Mouse (Mus musculus) ES-E14 (cell line): Measurements from ENCODE around the gene Spats2l.

Experiments
- CHD2 ChIP-seq: IDR thresholded peaks from 2 replicates; pipeline ENCODE4 v1.6.1; 2014; ENCODE audit warnings: mild to moderate bottlenecking, low read depth, low read length, inconsistent platforms
- MAFK ChIP-seq: IDR thresholded peaks from 2 replicates; pipeline ENCODE4 v1.6.1; 2014; ENCODE audit warnings: mild to moderate bottlenecking, low read depth, low read length, inconsistent platforms; ENCODE audit not compliant: insufficient read depth
- ZC3H11A ChIP-seq: IDR thresholded peaks from 2 replicates; pipeline ENCODE4 v1.6.1; 2012; ENCODE audit warnings: low read depth, mild to moderate bottlenecking, inconsistent platforms, low read length, borderline replicate concordance

DNA sequence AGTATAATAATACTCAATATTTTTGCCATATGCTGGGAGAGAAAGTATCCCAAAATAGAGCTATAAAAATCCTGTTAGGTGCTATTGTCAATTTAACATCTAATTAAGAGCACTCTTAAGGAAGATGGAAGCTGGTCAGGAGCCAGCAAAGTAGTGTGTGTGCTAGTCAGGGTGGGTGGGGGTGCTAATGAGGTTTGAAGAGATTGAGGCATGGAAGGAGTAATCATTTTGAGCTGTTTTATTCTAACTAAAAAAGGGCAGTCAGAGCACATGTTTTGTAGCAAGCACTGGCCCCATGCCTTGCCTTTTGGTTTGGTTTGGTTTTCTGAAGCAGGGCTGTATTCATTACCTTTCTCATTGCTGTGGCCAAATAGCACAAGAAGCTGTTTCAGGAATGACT, 132.3 kb downstream of the Spats2l start:
- TF ChIP-seq CHD2 (no peak), MAFK (no peak), ZC3H11A (no peak)
